Mouse (Mus musculus): ENCODE data around the gene Brsk1.
A peak's percentile ranks its signal among the peaks of the same experiment; 100 is the strongest.

The Brsk1 gene

GRCm38 (mm10) chr7:4670655-4671255 lies 19.6 kb upstream of the Brsk1 start:
- no peak for DNase-seq

- DNase-seq, result peak; percentile 33
Measured at GRCm38 (mm10) chr7:4671956-4672355, 18.4 kb upstream of the Brsk1 start.

GRCm38 (mm10) chr7:4674114-4674731 lies 16.2 kb upstream of the Brsk1 start:
- DNase-seq, result no peak

DNA sequence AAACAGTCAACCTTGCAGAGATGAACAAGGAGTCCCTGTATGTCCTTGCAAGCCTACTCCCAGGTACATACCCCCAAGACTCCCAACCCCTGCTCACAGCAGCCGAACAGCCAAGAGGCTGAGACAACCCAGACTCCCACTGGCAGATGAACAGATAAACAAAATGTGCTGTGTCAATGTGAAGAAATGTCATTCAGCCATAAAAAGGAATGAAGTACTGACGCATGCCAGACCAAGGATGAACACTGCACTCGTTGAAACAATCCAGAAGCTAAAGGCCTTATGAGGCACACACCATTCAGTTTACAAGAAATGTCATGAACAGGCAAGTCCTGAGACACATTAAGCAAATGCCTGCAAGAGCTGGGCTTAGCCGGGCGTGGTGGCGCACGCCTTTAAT lies 15.2 kb upstream of the Brsk1 start:
- no peak for DNase-seq

DNA sequence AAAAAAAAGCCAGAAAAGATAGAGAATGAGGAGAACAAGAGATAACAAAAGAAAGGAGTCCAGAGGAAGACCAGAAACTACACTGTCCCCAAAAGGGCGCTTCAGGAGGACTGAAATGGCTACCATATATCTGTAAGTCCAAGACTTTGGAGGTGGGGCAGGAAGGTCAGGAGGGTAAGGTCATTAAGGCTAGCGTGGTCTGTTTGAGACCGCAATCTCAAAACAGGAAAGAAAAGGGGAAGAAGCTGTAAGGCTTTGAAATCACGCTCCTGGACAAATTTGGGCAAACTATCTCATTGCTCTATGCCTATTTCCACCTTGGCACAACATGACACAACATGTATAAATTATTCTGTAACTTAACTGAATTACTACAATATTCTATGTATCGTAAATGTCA lies 7.1 kb upstream of the Brsk1 start:
- DNase-seq, result no peak

DNA sequence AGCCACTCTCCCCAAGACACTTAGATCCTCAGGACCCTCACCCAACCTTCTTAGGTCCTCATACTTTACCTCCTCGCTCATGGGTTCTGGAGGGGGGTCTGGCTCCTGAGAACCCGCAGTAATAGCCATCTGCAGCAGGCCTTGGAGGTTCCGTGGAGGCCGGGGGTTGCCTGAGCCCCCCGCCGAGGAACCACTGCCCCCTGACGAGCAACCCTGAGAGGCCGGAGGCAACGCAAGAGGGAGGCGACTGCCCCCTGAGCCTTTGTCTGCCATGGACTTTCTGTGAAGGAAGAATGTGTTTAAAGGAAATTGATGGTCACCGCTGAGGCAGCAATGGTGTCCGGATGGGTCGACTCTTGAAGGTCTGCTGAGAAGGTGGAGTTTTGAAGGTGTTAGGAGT lies 6.2 kb upstream of the Brsk1 start:
- DNase-seq, result no peak

DNA sequence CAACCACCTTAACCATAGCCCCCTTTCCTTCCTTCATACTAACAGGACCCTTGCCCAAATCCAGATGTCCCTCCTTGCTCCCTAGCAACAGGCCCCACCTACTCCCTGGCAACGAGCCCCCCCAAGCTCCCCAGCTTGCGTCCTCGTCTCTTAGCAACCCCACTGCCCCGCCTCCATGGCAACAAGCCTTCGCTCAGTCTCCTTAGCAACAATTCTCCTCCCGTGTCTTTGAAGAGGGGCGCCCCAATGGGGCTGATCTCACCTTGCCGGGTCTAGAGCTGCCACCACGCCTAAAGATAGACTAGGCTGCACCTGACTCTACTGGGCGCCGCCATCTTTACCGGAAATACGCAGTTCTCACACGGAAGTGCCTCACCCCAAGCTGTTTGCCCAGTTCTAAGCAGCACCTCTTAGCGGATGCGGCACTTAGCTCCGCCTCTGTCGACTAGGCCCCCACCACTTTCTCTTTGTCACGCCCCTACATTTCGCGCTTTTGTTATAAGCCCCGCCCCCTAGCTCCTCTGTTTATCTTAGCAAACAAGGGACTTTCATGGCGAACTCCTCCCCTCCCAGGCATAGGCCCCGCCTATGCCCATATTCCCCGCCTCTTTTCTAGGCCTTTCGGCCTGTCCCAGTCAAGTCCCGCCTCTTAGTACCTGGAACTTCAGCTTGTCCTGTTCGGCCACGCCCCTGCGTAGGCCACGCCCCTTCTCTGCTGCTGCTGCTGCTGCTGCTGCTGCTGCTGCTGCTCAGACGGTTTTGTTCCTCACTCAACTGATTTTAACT lies 5.6 kb upstream of the Brsk1 start, which contains the start of gene Hspbp1:
TSS of gene Hspbp1 (minus strand) at position 437 of the 786 bp plus-strand sequence.
- DNase-seq, result peak; percentile 93

GRCm38 (mm10) chr7:4690951-4691653 lies 698 bp downstream of the Brsk1 start:
- DNase-seq, result no peak

DNA sequence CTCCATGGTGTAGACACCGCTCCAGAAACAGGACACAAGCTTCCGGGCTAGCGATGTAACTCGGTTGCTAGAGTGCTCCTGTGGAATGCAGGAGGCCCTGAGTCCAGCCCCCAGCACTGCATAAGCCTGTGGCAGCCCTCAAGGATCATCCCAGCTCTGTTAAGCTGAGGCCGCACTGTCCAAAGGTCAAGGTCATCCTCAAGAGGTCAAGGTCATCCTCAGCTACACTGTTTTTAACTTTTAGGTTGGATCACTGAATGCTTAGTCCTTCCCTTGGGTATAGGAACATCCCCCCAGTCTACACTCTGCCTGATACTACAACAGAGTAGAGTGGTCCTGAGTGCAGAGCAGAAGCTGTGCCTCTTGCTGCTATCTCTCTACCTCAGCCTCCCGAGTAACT lies 2.6 kb downstream of the Brsk1 start:
- DNase-seq, result no peak

DNA sequence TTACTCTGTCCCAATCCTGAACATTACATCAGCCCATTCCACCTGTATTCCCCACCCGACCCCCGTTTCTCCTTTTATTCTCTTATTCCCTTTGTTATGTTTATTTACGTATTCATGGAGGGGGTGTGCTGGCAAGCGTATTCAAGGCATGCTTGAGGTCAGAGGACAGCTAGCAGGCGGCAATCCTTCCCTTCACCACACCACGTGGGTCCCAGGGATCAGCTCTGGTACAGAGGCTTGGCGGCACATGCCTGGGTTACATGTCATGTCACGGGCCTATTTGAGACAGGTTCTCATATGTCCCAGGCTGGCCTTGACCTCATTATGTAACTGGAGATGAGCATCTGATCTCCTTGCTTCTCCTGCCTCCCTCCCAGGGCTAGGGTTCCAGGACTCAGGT lies 11.9 kb downstream of the Brsk1 start:
- DNase-seq, result no peak

- no peak for DNase-seq
Measured at GRCm38 (mm10) chr7:4703195-4703594, 12.8 kb downstream of the Brsk1 start.

DNA sequence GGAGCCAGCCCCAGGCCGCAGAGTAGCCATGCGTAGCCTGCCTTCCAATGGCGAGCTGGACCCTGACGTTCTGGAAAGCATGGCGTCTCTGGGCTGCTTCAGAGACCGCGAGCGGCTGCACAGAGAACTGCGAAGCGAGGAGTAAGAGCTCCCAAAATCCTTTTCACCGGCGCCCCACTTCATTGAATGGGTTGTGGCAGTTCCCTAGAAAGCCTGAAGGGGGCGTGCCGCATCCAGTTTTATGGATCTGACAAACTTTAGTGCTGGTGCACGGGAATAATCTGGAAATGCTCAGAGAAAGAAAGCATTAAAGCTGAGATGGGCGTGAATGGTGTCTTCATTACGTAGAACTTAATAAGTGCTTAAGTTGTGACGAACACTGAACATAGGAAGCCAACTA lies 14.7 kb downstream of the Brsk1 start:
- DNase-seq, result peak; percentile 58

DNA sequence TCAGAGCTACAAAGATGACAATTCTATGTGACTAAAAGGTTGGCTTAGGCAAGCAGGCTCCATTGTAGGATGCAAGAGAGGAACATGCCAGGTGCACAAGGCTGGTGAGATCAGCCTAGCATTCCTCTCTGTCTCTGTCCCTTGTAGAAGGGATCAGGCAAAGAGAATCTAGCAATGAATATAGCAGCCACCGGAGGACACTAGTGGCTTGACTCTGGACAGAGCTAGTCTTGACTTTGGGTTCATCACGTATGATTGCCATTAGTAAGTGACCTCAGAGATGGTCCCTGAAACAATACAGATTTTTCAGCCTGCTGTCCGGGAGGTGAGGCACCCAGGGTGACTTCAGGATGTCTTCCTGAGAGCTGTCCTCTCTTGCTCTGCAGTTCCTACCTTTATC lies 22.2 kb downstream of the Brsk1 start:
- DNase-seq, result no peak

DNA sequence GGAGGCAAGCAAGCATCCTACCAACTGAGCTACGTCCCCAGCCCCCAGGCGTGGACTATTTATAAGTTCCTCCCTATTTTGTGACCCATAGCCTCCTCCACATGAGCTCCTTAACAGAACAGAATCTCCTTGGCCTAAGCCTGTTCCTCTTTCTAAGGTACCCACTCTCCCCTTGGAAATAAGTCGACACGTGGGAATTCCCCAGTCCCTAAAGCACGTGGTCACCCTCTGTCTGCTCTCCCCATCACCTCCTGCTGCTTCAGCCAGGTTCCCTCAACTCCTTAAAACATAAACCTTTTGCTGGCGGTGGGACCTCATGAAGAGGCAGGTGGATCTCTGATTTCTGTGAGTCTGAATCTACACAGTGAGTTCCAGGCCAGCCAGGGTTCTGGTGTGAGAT lies 26.6 kb downstream of the Brsk1 start:
- DNase-seq, result no peak

GRCm38 (mm10) chr7:4719276-4719675 lies 28.9 kb downstream of the Brsk1 start:
- no peak for DNase-seq

- DNase-seq, result peak; percentile 42
Measured at GRCm38 (mm10) chr7:4723508-4723907, 33.1 kb downstream of the Brsk1 start.

DNA sequence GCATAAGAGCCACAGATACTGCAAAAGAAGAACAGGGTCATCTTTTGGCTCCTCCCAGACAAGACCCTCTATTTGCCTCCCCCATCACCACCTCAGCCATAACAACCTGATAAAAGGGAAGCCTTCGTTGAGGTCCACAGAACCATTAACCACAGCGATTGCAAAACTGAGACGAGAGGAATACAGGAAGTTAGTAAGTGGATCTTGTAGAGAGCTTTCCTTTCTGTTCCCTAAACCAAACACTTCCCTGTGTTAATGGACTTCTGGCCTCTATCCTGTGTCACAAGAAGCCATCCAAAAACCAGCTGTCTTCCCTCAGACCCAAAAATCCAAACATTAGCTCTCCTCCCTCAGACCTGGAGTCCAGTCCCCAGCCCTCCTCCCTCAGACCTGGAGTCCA lies 34.0 kb downstream of the Brsk1 start:
- peak; percentile 33 for DNase-seq

DNA sequence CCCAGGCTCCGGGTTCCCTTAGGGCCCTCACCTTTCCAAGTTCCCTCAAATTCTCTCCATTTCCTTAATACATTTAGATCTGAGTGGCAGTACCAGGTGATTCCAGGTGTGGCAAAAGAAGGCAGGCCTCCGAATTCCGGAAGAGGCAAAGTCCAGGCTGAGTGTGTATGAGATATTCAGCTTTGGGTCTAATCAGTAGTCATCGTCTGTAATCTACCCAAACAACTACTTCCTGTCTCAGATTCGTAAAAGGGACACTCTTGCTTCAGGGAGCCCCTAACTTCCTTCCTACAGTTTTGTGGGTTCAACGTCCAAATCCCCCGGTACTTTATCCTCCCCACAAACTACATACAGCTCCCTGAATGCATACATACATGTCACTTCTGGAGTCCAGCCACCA lies 34.8 kb downstream of the Brsk1 start, which contains the start of gene Tmem150b:
TSS of gene Tmem150b (minus strand) at position 81 of the 400 bp plus-strand sequence.
- DNase-seq, result no peak

- DNase-seq, result no peak
Measured at GRCm38 (mm10) chr7:4731090-4731489, 40.7 kb downstream of the Brsk1 start.

GRCm38 (mm10) chr7:4732968-4733392 lies 42.6 kb downstream of the Brsk1 start:
- DNase-seq, result no peak

DNA sequence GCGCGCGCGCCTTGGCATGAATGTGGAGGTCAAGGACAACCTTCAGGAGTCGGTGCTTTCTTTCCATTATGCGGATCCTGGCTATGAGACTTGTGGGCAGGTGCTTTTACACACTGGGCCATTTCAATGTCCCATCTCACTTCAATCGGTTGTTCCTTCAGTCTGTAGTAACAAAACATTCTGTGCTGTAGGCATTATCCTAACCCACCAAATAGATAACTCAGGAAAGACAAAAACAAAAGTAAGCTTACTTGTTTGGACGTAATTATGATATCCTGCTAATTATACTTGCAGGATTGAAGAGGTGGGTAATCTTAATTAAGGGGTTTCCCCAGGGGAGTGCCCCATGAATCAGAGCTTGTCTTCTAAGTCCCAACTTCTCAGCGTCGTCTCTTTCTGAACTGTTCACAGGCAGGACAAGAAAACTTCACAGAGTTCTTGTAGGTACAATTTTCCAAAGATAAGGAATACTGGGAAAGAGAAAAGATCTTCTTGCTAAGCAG lies 48.7 kb downstream of the Brsk1 start:
- DNase-seq, result no peak

GRCm38 (mm10) chr7:4739544-4740275 lies 49.3 kb downstream of the Brsk1 start, which contains the start of gene Kmt5c:
Gene Kmt5c (plus strand): TSS chr7:4740115.
- peak; percentile 97 for DNase-seq

All from lung, postnatal 14 days (tissue).